Mouse (Mus musculus) liver, postnatal 0 days (tissue): ENCODE measurements at regions not wholly inside any gene's neighbourhood (a gene's known extent, or its start where the extent isn't known, plus 50 kb on each side); places are given as distances from the start of the nearest gene placed in this dataset.

Experiments used
- CTCF ChIP-seq: sonication (generic); IDR thresholded peaks from 2 replicates; pipeline ENCODE4 v1.5.1; 2016; ENCODE audit warnings: antibody characterized with exemption, low read depth
- EP300 ChIP-seq: IDR thresholded peaks from 2 replicates; pipeline ENCODE4 v1.6.1; 2016; ENCODE audit warnings: antibody characterized with exemption, low read depth, mild to moderate bottlenecking

- TF ChIP-seq CTCF = no peak
- TF ChIP-seq EP300 = no peak
Observed at GRCm38 (mm10) chr1:143504066-143504440, 136.4 kb upstream of the B3galt2 start.
